Mouse (Mus musculus) thymus, postnatal 10 days (tissue): Measurements from ENCODE around the gene Thap4.
"Not testable (repeated sequence)": the region's sequence is repeated elsewhere in the genome, so short reads cannot be mapped to it uniquely, and the experiment has no call there.

Experiments used
- DNase-seq, 2 experiments: peaks; one replicate each; pipeline ENCODE4 v3.0.0; 2021; ENCODE audit warnings: low spot score in 2 of 2

The Thap4 gene

GRCm38 (mm10) chr1:93754573-93755290 is at the start of gene Thap4:
Gene Thap4 (minus strand): TSS chr1:93754864.
- DNase-seq = peak; percentile 74 to 85

GRCm38 (mm10) chr1:93803556-93804507 is 49.2 kb upstream of the Thap4 start, which contains the start of gene Ing5:
Gene Ing5 (plus strand): TSS chr1:93803965.
- DNase-seq = peak; percentile 99 to 100

GRCm38 (mm10) chr1:93802771-93803170 is 48.1 kb upstream of the Thap4 start:
- no peak for DNase-seq

- peak; percentile 88 to 89 for DNase-seq
Measured at GRCm38 (mm10) chr1:93801741-93802238, 47.1 kb upstream of the Thap4 start, which contains the start of gene Dtymk. Gene Dtymk (minus strand): TSS chr1:93801934.

- DNase-seq = no peak
Measured at GRCm38 (mm10) chr1:93800670-93801503, 46.2 kb upstream of the Thap4 start.

GRCm38 (mm10) chr1:93795886-93796285 is 41.2 kb upstream of the Thap4 start:
- no peak for DNase-seq

GRCm38 (mm10) chr1:93794526-93794925 is 39.9 kb upstream of the Thap4 start:
- no peak for DNase-seq

GRCm38 (mm10) chr1:93786912-93787311 is 32.2 kb upstream of the Thap4 start:
- DNase-seq = no peak

GRCm38 (mm10) chr1:93776686-93777085 is 22.0 kb upstream of the Thap4 start:
- no peak for DNase-seq

GRCm38 (mm10) chr1:93769901-93770300 is 15.2 kb upstream of the Thap4 start:
- no peak for DNase-seq

- DNase-seq = no peak
Measured at GRCm38 (mm10) chr1:93767600-93767999, 12.9 kb upstream of the Thap4 start.

GRCm38 (mm10) chr1:93764871-93765591 is 10.4 kb upstream of the Thap4 start:
- no peak for DNase-seq

- DNase-seq = not testable (repeated sequence)
Measured at GRCm38 (mm10) chr1:93763531-93763930, 8.9 kb upstream of the Thap4 start.

- DNase-seq = no peak
Measured at GRCm38 (mm10) chr1:93760076-93760475, 5.4 kb upstream of the Thap4 start.

GRCm38 (mm10) chr1:93756154-93756553 is 1.5 kb upstream of the Thap4 start:
- DNase-seq = no peak

- DNase-seq = no peak
Measured at GRCm38 (mm10) chr1:93755618-93756017, 954 bp upstream of the Thap4 start.

- no peak for DNase-seq
Measured at GRCm38 (mm10) chr1:93755291-93755610, 587 bp upstream of the Thap4 start.

GRCm38 (mm10) chr1:93753911-93754572 is 622 bp downstream of the Thap4 start:
- peak; percentile 21 to 41 for DNase-seq

- DNase-seq = no peak
Measured at GRCm38 (mm10) chr1:93751290-93751689, 3.4 kb downstream of the Thap4 start, which contains the start of gene Atg4b. Gene Atg4b (plus strand): TSS chr1:93751500.

- no peak for DNase-seq
Measured at GRCm38 (mm10) chr1:93748539-93748938, 6.1 kb downstream of the Thap4 start.
